Mouse (Mus musculus) NIH3T3 (cell line): ENCODE measurements at regions not wholly inside any gene's neighbourhood (a gene's known extent, or its start where the extent isn't known, plus 50 kb on each side); places are given as distances from the start of the nearest gene placed in this dataset.

Experiments used
- DNase-seq: peaks from one replicate; pipeline ENCODE4 v3.0.0-alpha.2; 2012; ENCODE audit warnings: low read depth

- DNase-seq, result peak; percentile 15
Measured at GRCm38 (mm10) chrX:139392777-139393176, 59.3 kb downstream of the Trap1a start.

GRCm38 (mm10) chrX:139416701-139417100, 63.5 kb upstream of the D330045A20Rik start:
- peak; percentile 73 for DNase-seq

- no peak for DNase-seq
Measured at GRCm38 (mm10) chrX:139419867-139420266, 60.3 kb upstream of the D330045A20Rik start.

GRCm38 (mm10) chrX:139424307-139424706, 55.9 kb upstream of the D330045A20Rik start:
- DNase-seq, result peak; percentile 1
